Mouse (Mus musculus): ENCODE measurements around the gene AC161166.1. TPM values are rescaled to one million over a fixed set of nuclear protein-coding genes. Genes with fewer than 3 reads are reported as not detected.

The AC161166.1 gene
- polyA plus RNA-seq (2014; fragmentation: Nextera tagmentation; extraction: Ambion mirVana) = 0.48 and 0.52 TPM in 2 replicates

DNA sequence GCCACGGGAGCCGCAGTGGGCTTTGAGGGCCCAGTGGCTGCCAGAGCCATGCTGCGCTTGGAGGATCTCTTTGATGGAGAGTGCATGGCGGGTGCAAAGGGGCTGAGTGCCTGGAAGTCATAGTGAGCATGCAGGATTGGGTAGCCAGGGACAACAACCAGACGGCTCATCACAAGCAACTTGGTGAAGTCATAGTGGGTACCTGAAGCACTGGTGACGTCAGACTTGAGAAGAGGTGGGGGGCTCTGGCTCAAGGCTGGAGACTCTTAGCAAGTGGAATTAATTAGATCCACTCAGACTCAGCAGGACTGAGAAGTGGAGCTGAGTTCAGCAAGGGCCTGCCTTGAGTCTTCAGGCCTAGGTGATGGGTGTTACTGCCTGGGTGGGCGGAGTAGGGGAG, at the start of gene AC161166.1:
AC161166.1 (minus strand) TSS at position 101 of the 400 bp plus-strand sequence.
- Histone ChIP-seq H3K9me3 (ENCODE audit: control insufficient read depth, low read length) (no peaks in the 10 kb centered on the region), H3K4me3 (ENCODE audit: low read depth, low read length) (no peak within 1 kb of the TSS), H3K27me3 (ENCODE audit: control insufficient read depth, insufficient read depth, low read length) (no peaks in the 10 kb centered on the region), H3K4me1 (ENCODE audit: control insufficient read depth, insufficient read depth, low read length) (0 out of 2 replicates have a peak, but pooled peaks cover 2% of the 10 kb centered on the region), H3K9ac (ENCODE audit: low read length) (no peak within 1 kb of the TSS), H3K27ac (replicated peaks; ENCODE audit: low read depth, low read length) (no peak within 1 kb of the TSS), H3K4me2 (ENCODE audit: low read depth, severe bottlenecking) (no peak within 1 kb of the TSS), H3K36me3 (ENCODE audit: control insufficient read depth, insufficient read depth, low read length) (no peaks in the 10 kb centered on the region; the same call in 1 of the 2 replicates)
- WGBS = 90% methylated on average over 7 of the region's 7 CpGs
- no peak for ATAC-seq (ENCODE audit: insufficient number of reproducible peaks, low FRiP score, low TSS enrichment, low read depth)
- no peak for DNase-seq (ENCODE audit: low spot score)

DNA sequence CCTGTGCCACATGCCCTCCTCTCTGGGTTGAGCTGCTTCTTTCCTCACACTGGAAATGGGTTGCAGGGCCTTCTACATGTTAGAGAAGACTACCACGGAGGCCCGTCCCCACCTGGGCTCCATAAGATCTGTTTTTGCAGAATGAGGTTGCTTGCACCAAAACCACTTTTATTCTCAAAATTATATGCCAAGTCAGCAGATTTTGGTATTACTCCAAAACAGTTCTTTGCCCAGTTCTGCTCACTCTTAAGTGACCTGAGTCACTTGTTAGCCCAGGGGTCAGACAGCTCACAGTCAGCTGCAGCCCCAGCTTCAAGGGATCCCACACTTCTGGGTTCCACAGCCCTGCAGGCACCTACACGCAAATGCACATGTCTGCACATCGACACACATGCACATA, 49.2 kb upstream of the AC161166.1 start:
- H3K27me3 ChIP-seq (ENCODE audit: control insufficient read depth, insufficient read depth, low read length) = no peaks in the 10 kb centered on the region
- peaks cover 6% of the 10 kb centered on the region for H3K36me3 ChIP-seq (ENCODE audit: control insufficient read depth, insufficient read depth, low read length)
- no peak overlapping the region for H3K4me2 ChIP-seq (ENCODE audit: low read depth, severe bottlenecking)
- H3K4me1 ChIP-seq (ENCODE audit: control insufficient read depth, insufficient read depth, low read length) = no peaks in the 10 kb centered on the region
- no peak overlapping the region for H3K9ac ChIP-seq (ENCODE audit: low read length)
- H3K4me3 ChIP-seq (ENCODE audit: low read depth, low read length) = no peak overlapping the region
- no peaks in the 10 kb centered on the region for H3K9me3 ChIP-seq (ENCODE audit: control insufficient read depth, low read length)
- no peak for ATAC-seq (ENCODE audit: insufficient number of reproducible peaks, low FRiP score, low TSS enrichment, low read depth)
- H3K27ac ChIP-seq (replicated peaks; ENCODE audit: low read depth, low read length) = no peak overlapping the region
- no peak for DNase-seq (ENCODE audit: low spot score)
- 92% methylated on average over 4 of the region's 4 CpGs for WGBS

DNA sequence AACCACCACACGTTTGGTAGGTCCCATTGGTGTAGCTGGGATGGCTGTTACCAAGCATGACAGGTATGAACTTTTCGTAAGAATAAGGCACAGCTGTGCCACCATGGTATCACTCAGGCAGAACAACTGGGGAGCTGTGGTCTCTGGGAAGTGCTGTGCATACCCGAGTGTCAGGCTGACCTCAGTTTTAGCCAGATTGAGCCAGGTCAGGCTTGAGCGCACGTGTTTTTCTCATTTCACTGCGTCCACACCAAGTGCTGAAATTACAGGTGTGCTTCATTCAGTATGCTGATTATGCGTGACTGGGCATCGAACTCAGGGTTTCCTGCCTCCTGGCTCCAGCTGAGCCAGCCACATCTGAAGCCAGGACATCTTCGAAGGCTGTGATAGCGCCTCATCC, 43.5 kb upstream of the AC161166.1 start:
- Histone ChIP-seq H3K36me3 (ENCODE audit: control insufficient read depth, insufficient read depth, low read length) (peaks cover 13% of the 10 kb centered on the region; the same call in 1 of the 2 replicates), H3K4me3 (ENCODE audit: low read depth, low read length) (no peak overlapping the region), H3K4me1 (ENCODE audit: control insufficient read depth, insufficient read depth, low read length) (no peaks in the 10 kb centered on the region), H3K9me3 (ENCODE audit: control insufficient read depth, low read length) (no peaks in the 10 kb centered on the region), H3K27ac (replicated peaks; ENCODE audit: low read depth, low read length) (no peak overlapping the region), H3K9ac (ENCODE audit: low read length) (no peak overlapping the region), H3K27me3 (ENCODE audit: control insufficient read depth, insufficient read depth, low read length) (no peaks in the 10 kb centered on the region), H3K4me2 (ENCODE audit: low read depth, severe bottlenecking) (no peak overlapping the region)
- DNase-seq (ENCODE audit: low spot score) (no peak), ATAC-seq (ENCODE audit: insufficient number of reproducible peaks, low FRiP score, low TSS enrichment, low read depth) (no peak)
- 93% methylated on average over 10 of the region's 10 CpGs for WGBS

DNA sequence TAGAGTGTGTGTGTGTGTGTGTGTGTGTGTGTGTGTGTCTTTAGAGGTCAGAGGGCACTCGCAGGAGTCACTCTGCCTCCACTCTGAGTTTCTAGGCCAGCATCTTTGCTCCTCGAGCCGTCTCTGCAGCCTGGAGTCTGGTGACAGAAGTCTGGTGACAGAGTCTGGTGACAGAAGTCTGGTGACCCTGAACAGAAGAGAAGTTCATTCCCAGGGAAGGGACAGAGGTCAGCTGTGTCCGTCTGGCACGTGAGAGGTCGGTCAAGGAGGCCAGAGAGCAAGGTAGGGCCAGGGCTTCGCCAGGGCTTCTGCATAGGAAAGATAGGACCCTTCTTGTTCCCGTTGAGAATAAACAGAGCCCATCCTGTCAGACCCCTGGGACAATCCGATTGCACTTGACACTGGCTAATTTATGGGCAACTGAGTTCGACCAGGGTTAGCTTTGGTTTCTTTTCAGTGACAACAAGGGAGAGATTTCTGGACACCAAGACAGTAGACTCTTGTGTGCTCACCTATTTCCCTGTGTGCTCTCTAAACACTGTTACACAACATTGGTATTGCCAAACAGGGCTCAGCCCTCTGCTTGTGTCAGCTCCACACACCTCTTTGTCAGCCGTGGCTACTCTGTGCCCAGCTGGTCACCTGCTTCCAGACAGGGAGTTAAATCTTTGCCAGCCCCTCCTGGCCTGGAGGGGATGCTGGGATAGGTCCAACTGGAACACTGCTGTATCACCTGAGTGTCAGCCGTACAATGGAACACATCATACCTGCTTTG, 39.9 kb upstream of the AC161166.1 start:
- peaks cover 16% of the 10 kb centered on the region for H3K36me3 ChIP-seq (ENCODE audit: control insufficient read depth, insufficient read depth, low read length)

DNA sequence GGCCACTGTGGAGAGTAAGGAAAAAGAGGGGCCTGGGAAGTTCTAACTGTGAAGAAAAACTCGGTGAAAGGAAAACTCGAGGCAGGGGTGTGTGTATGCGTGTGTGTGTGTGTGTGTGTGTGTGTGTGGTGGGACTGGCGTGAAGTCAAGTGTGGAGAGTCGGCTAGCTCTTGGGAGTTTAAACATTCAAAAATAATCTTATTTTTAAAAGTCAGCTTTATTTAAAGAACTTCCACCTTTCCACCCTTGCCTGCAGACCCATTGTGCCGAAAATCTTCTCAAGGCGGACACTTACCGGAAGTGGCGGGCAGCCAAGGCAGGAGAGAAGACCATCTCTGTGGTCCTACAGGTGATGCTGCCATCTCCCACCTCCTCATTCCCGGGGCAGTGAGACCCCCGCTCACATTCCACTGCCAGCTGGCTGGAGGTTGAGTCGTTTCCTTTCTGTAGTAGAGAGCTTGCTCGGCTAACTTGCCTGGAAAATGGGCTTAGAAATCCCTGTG, 35.3 kb upstream of the AC161166.1 start:
- Histone ChIP-seq H3K27ac (replicated peaks; ENCODE audit: low read depth, low read length) (no peak overlapping the region), H3K9ac (ENCODE audit: low read length) (peak overlapping the region; percentile 77), H3K36me3 (ENCODE audit: control insufficient read depth, insufficient read depth, low read length) (peaks cover 7% of the 10 kb centered on the region), H3K9me3 (ENCODE audit: control insufficient read depth, low read length) (no peaks in the 10 kb centered on the region; the same call in 1 of the 2 replicates), H3K4me2 (ENCODE audit: low read depth, severe bottlenecking) (peak overlapping the region; percentile 70), H3K27me3 (ENCODE audit: control insufficient read depth, insufficient read depth, low read length) (no peaks in the 10 kb centered on the region), H3K4me3 (ENCODE audit: low read depth, low read length) (peak overlapping the region; percentile 90), H3K4me1 (ENCODE audit: control insufficient read depth, insufficient read depth, low read length) (peaks cover 9% of the 10 kb centered on the region)
- ATAC-seq (ENCODE audit: insufficient number of reproducible peaks, low FRiP score, low TSS enrichment, low read depth) (no peak; the same call in 1 of the 2 replicates), DNase-seq (ENCODE audit: low spot score) (no peak)
- WGBS = 36% methylated on average over 13 of the region's 13 CpGs

More for the DNA sequence above, 39.9 kb upstream of the AC161166.1 start:
- peaks cover 3% of the 10 kb centered on the region; the same call in 1 of the 2 replicates for H3K4me1 ChIP-seq (ENCODE audit: control insufficient read depth, insufficient read depth, low read length)
- H3K4me2 ChIP-seq (ENCODE audit: low read depth, severe bottlenecking) = no peak overlapping the region
- no peak overlapping the region for H3K9ac ChIP-seq (ENCODE audit: low read length)
- H3K9me3 ChIP-seq (ENCODE audit: control insufficient read depth, low read length) = no peaks in the 10 kb centered on the region
- no peaks in the 10 kb centered on the region for H3K27me3 ChIP-seq (ENCODE audit: control insufficient read depth, insufficient read depth, low read length)
- no peak overlapping the region for H3K27ac ChIP-seq (replicated peaks; ENCODE audit: low read depth, low read length)
- 87% methylated on average over 12 of the region's 12 CpGs for WGBS
- H3K4me3 ChIP-seq (ENCODE audit: low read depth, low read length) = no peak overlapping the region
- ATAC-seq (ENCODE audit: insufficient number of reproducible peaks, low FRiP score, low TSS enrichment, low read depth) = no peak
- no peak for DNase-seq (ENCODE audit: low spot score)

DNA sequence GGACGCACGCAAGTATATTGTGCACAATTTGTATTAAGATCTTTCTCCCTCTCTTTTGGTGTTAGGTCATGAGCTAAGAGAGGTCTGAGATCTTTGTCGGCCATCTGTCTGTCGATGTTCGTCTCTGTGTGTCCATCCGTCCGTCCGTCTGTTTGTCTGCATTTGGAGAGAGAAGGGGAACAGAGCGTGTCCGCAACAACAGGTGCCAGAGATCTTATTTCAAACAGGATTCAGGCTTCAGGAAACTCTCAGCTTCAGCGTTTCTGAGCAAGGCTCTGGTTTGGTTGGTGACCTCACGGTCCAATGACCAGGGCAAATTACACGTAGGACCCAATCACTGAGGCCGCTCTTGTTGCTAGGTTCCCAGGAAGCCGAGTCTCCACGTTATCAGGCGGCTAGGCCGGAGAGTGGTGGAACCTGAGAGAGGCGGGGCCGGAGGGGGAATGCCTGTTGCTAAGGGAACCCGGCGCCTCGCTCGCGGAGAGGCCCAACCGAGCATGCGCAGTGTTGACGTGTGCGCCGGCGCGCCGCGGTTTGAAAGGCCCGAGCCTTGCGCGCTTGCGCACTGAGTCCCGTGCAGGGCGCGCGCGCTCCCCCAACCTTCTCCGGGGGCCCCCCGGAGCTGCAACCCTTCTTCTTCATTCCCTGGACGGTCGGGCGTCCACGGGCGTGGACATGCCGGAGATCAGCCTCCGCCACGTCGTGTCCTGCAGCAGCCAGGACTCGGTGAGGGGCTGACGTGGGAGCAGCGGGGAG, 34.6 kb upstream of the AC161166.1 start:
- under 1% methylated on average over 57 of the region's 57 CpGs for WGBS
- H3K9me3 ChIP-seq (ENCODE audit: control insufficient read depth, low read length) = no peaks in the 10 kb centered on the region; the same call in 1 of the 2 replicates
- 0 out of 2 replicates have a peak overlapping the region, but pooled peaks have one; percentile 9 for H3K27ac ChIP-seq (replicated peaks; ENCODE audit: low read depth, low read length)
- H3K9ac ChIP-seq (ENCODE audit: low read length) = peak overlapping the region; percentile 77
- H3K36me3 ChIP-seq (ENCODE audit: control insufficient read depth, insufficient read depth, low read length) = peaks cover 4% of the 10 kb centered on the region
- ATAC-seq (ENCODE audit: insufficient number of reproducible peaks, low FRiP score, low TSS enrichment, low read depth) (peak; percentile 97), DNase-seq (ENCODE audit: low spot score) (peak; percentile 100)
- peak overlapping the region; percentile 90 for H3K4me3 ChIP-seq (ENCODE audit: low read depth, low read length)
- peaks cover 9% of the 10 kb centered on the region for H3K4me1 ChIP-seq (ENCODE audit: control insufficient read depth, insufficient read depth, low read length)
- H3K4me2 ChIP-seq (ENCODE audit: low read depth, severe bottlenecking) = peak overlapping the region; percentile 70
- no peaks in the 10 kb centered on the region for H3K27me3 ChIP-seq (ENCODE audit: control insufficient read depth, insufficient read depth, low read length)

DNA sequence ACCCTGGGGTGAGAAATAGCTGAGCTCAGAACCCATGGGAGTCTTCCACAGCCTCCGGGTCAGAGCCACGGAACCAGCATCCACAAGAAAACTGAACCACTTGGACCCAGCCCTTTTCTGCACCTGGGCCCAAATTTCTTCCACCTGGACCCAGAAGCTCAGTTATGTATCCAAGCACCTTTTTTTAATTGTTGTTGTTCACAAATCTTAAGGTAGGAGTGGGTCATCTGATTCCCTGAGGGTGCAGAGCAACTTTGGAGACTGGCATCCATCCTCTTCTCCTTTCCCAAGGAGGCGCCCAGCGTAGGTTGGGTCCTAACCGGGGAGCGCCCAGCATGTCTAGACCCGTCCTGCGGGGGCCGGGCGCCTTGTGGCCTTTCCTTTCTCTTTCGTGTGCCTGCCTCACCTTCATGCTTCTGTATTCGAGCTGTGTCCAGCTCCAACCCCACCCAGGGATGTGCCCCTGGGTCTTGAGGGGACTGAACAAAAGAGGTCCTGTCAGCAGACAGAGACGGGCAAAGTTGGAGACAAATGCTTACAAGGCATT, 33.9 kb upstream of the AC161166.1 start, which contains the start of the genes Pinlyp and Xrcc1:
Pinlyp (minus strand) TSS at position 51 of the 547 bp plus-strand sequence.
Xrcc1 (plus strand) TSS at position 222 of the 547 bp plus-strand sequence.
- Histone ChIP-seq H3K27me3 (ENCODE audit: control insufficient read depth, insufficient read depth, low read length) (no peaks in the 10 kb centered on the region), H3K36me3 (ENCODE audit: control insufficient read depth, insufficient read depth, low read length) (peaks cover 4% of the 10 kb centered on the region), H3K4me3 (ENCODE audit: low read depth, low read length) (peak within 1 kb of the TSS; percentile 90), H3K4me1 (ENCODE audit: control insufficient read depth, insufficient read depth, low read length) (peaks cover 9% of the 10 kb centered on the region), H3K4me2 (ENCODE audit: low read depth, severe bottlenecking) (peak within 1 kb of the TSS; percentile 70), H3K9me3 (ENCODE audit: control insufficient read depth, low read length) (no peaks in the 10 kb centered on the region; the same call in 1 of the 2 replicates), H3K9ac (ENCODE audit: low read length) (peak within 1 kb of the TSS; percentile 77), H3K27ac (replicated peaks; ENCODE audit: low read depth, low read length) (0 out of 2 replicates have a peak within 1 kb of the TSS, but pooled peaks have one; percentile 9)
- DNase-seq (ENCODE audit: low spot score) = peak; percentile 26
- 36% methylated on average over 13 of the region's 13 CpGs for WGBS
- 0 out of 2 replicates have a peak, but pooled peaks have one; percentile 11 for ATAC-seq (ENCODE audit: insufficient number of reproducible peaks, low FRiP score, low TSS enrichment, low read depth)

DNA sequence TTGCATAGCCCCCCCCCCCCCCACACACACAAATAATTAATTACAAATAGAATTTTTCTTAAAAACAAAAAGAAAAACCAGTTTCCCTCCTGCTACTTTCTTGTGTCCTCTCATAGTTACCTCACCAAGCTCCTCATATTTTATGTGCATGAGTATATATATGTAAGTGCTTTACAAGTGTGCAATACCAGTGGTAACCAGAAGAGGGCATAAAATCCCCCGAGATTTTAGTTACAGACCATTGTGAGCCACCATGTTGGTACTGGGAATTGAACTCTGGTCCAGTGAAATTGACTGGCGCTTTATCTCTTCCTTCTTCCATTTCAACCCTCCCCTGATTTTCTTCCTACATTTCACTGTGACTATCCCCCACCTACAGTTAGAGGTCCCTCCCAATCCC, 32.3 kb upstream of the AC161166.1 start:
- H3K9ac ChIP-seq (ENCODE audit: low read length) = no peak overlapping the region
- H3K9me3 ChIP-seq (ENCODE audit: control insufficient read depth, low read length) = no peaks in the 10 kb centered on the region; the same call in 1 of the 2 replicates
- ATAC-seq (ENCODE audit: insufficient number of reproducible peaks, low FRiP score, low TSS enrichment, low read depth) = no peak
- H3K4me2 ChIP-seq (ENCODE audit: low read depth, severe bottlenecking) = no peak overlapping the region
- DNase-seq (ENCODE audit: low spot score) = no peak
- WGBS = 84% methylated on average over 2 of the region's 2 CpGs
- peaks cover 9% of the 10 kb centered on the region for H3K4me1 ChIP-seq (ENCODE audit: control insufficient read depth, insufficient read depth, low read length)
- H3K4me3 ChIP-seq (ENCODE audit: low read depth, low read length) = no peak overlapping the region
- no peaks in the 10 kb centered on the region for H3K27me3 ChIP-seq (ENCODE audit: control insufficient read depth, insufficient read depth, low read length)
- H3K36me3 ChIP-seq (ENCODE audit: control insufficient read depth, insufficient read depth, low read length) = peaks cover 4% of the 10 kb centered on the region
- H3K27ac ChIP-seq (replicated peaks; ENCODE audit: low read depth, low read length) = no peak overlapping the region

Measured in limb, embryonic 11.5 days (tissue).